Mouse (Mus musculus) CH12.LX (cell line): Measurements from ENCODE around the gene Fzd5. TPM values are rescaled to one million over a fixed set of nuclear protein-coding genes. Genes with fewer than 3 reads are reported as not detected.

Experiments
- DNase-seq: peaks from one replicate; pipeline ENCODE4 v3.0.0-alpha.2; 2013; ENCODE audit errors: extremely low read depth
- H3K27ac ChIP-seq: 2 replicates; pipeline ENCODE4 v1.5.1; 2012; ENCODE audit warnings: low read depth, mild to moderate bottlenecking, control low read depth, moderate library complexity; ENCODE audit not compliant: insufficient read depth
- H3K27me3 ChIP-seq: replicated peaks from 2 replicates; pipeline ENCODE3; 2012; ENCODE audit warnings: inconsistent platforms
- H3K36me3 ChIP-seq, 2 experiments: replicated peaks in 1 of 2; 2 replicates each; pipeline versions ENCODE3 to v1.6.1; 2012; ENCODE audit warnings: inconsistent platforms in 1 of 2, low read length in 1 of 2, mild to moderate bottlenecking in 1 of 2, mixed read lengths in 1 of 2, moderate library complexity in 1 of 2; ENCODE audit not compliant: control insufficient read depth in 1 of 2, insufficient read depth in 1 of 2
- H3K4me1 ChIP-seq, 2 experiments: 2 replicates each; pipeline ENCODE4 v1.6.1; 2012; ENCODE audit warnings: inconsistent platforms in 1 of 2, moderate library complexity in 1 of 2; ENCODE audit not compliant: insufficient read depth in 2 of 2, control insufficient read depth in 1 of 2
- H3K4me2 ChIP-seq: 2 replicates; pipeline ENCODE4 v1.6.1; 2012; ENCODE audit warnings: low read depth, mild to moderate bottlenecking, control low read depth; ENCODE audit not compliant: poor library complexity, insufficient read depth, severe bottlenecking
- H3K4me3 ChIP-seq, 3 experiments: fragments of 150-350 bp in 1 of 3; sonication (generic) in 1 of 3; replicated peaks in 1 of 3; 2 replicates each; pipeline versions ENCODE3 to v1.5.1; 2011 to 2012; ENCODE audit warnings: low read depth in 2 of 3, low read length in 2 of 3, mild to moderate bottlenecking in 2 of 3, moderate library complexity in 2 of 3, control low read depth in 1 of 3, improper control_type of control experiment in 1 of 3, inconsistent platforms in 1 of 3, mixed read lengths in 1 of 3; ENCODE audit not compliant: poor library complexity in 1 of 3
- H3K79me2 ChIP-seq: replicated peaks from 2 replicates; pipeline ENCODE4 v1.6.1; 2012; ENCODE audit warnings: mild to moderate bottlenecking, moderate library complexity; ENCODE audit not compliant: control insufficient read depth, poor library complexity, insufficient read depth, severe bottlenecking; ENCODE audit errors: extremely low read depth
- H3K9ac ChIP-seq: 2 replicates; pipeline ENCODE4 v1.6.1; 2012; ENCODE audit warnings: low read depth, mild to moderate bottlenecking, control low read depth, moderate library complexity; ENCODE audit not compliant: insufficient read depth
- H3K9me3 ChIP-seq: replicated peaks from 2 replicates; pipeline ENCODE3; 2012; ENCODE audit warnings: low read length, inconsistent platforms, mixed read lengths
- BHLHE40 ChIP-seq: IDR thresholded peaks from 2 replicates; pipeline ENCODE4 v1.6.1; 2011; ENCODE audit warnings: mild to moderate bottlenecking, low read depth, low read length, improper control_type of control experiment
- CHD2 ChIP-seq: IDR thresholded peaks from 2 replicates; pipeline ENCODE4 v1.6.1; 2011; ENCODE audit warnings: low read length, improper control_type of control experiment
- CTCF ChIP-seq, 2 experiments: IDR thresholded peaks in 1 of 2; conservative IDR thresholded peaks in 1 of 2; 2 replicates each; pipeline ENCODE4 v1.5.1; 2011 to 2012; ENCODE audit warnings: low read depth in 2 of 2, low read length in 2 of 2, improper control_type of control experiment in 1 of 2, inconsistent platforms in 1 of 2, mild to moderate bottlenecking in 1 of 2, moderate library complexity in 1 of 2
- E2F4 ChIP-seq: IDR thresholded peaks from 2 replicates; pipeline ENCODE4 v1.6.1; 2011; ENCODE audit warnings: low read depth, low read length, improper control_type of control experiment; ENCODE audit not compliant: insufficient replicate concordance
- ELF1 ChIP-seq: IDR thresholded peaks from 2 replicates; pipeline ENCODE4 v1.6.1; 2014; ENCODE audit warnings: low read depth, mild to moderate bottlenecking, inconsistent platforms, low read length, improper control_type of control experiment
- EP300 ChIP-seq: IDR thresholded peaks from 2 replicates; pipeline ENCODE4 v1.6.1; 2011; ENCODE audit warnings: low read length, improper control_type of control experiment
- ETS1 ChIP-seq: conservative IDR thresholded peaks from 2 replicates; pipeline ENCODE4 v1.6.1; 2012; ENCODE audit warnings: low read depth, mild to moderate bottlenecking, inconsistent platforms, low read length, improper control_type of control experiment, moderate library complexity
- GABPA ChIP-seq: IDR thresholded peaks from 2 replicates; pipeline ENCODE4 v1.6.1; 2012; ENCODE audit warnings: low read depth, low read length, improper control_type of control experiment, inconsistent platforms; ENCODE audit not compliant: insufficient replicate concordance
- HCFC1 ChIP-seq: IDR thresholded peaks from 2 replicates; pipeline ENCODE4 v1.6.1; 2012; ENCODE audit warnings: low read depth, mild to moderate bottlenecking, inconsistent platforms, low read length, improper control_type of control experiment
- IRF4 ChIP-seq: IDR thresholded peaks from 2 replicates; pipeline ENCODE4 v1.6.1; 2014; ENCODE audit warnings: low read depth, mild to moderate bottlenecking, inconsistent platforms, low read length, improper control_type of control experiment
- JUN ChIP-seq: IDR thresholded peaks from 2 replicates; pipeline ENCODE4 v1.6.1; 2011; ENCODE audit warnings: low read depth, mild to moderate bottlenecking, low read length, improper control_type of control experiment, moderate library complexity; ENCODE audit not compliant: insufficient read depth
- JUND ChIP-seq: conservative IDR thresholded peaks from 2 replicates; pipeline ENCODE4 v1.6.1; 2011; ENCODE audit warnings: low read depth, low read length, improper control_type of control experiment
- MAFK ChIP-seq: IDR thresholded peaks from 2 replicates; pipeline ENCODE4 v1.6.1; 2011; ENCODE audit warnings: low read length, improper control_type of control experiment; ENCODE audit not compliant: insufficient replicate concordance
- MAX ChIP-seq: IDR thresholded peaks from 2 replicates; pipeline ENCODE4 v1.6.1; 2011; ENCODE audit warnings: low read length, improper control_type of control experiment
- MAZ ChIP-seq: IDR thresholded peaks from 2 replicates; pipeline ENCODE4 v1.6.1; 2012; ENCODE audit warnings: low read depth, mild to moderate bottlenecking, inconsistent platforms, low read length, improper control_type of control experiment, moderate library complexity
- MEF2A ChIP-seq: IDR thresholded peaks from 2 replicates; pipeline ENCODE4 v1.6.1; 2014; ENCODE audit warnings: low read depth, mild to moderate bottlenecking, inconsistent platforms, low read length, improper control_type of control experiment, borderline replicate concordance
- MXI1 ChIP-seq: IDR thresholded peaks from 2 replicates; pipeline ENCODE4 v1.6.1; 2011; ENCODE audit warnings: mild to moderate bottlenecking, low read depth, low read length, improper control_type of control experiment
- MYC ChIP-seq: IDR thresholded peaks from 2 replicates; pipeline ENCODE4 v1.6.1; 2011; ENCODE audit warnings: low read depth, mild to moderate bottlenecking, improper control_type of control experiment, low read length
- RAD21 ChIP-seq: IDR thresholded peaks from 2 replicates; pipeline ENCODE4 v1.6.1; 2011; ENCODE audit warnings: low read depth, mild to moderate bottlenecking, low read length, improper control_type of control experiment, moderate library complexity
- RCOR1 ChIP-seq: conservative IDR thresholded peaks from 2 replicates; pipeline ENCODE4 v1.6.1; 2012; ENCODE audit warnings: low read depth, mild to moderate bottlenecking, inconsistent platforms, low read length, improper control_type of control experiment
- SIN3A ChIP-seq: IDR thresholded peaks from 2 replicates; pipeline ENCODE4 v1.6.1; 2012; ENCODE audit warnings: low read length, improper control_type of control experiment, inconsistent platforms
- SMC3 ChIP-seq: IDR thresholded peaks from 2 replicates; pipeline ENCODE4 v1.6.1; 2011; ENCODE audit warnings: low read depth, low read length, improper control_type of control experiment
- TBP ChIP-seq: conservative IDR thresholded peaks from 2 replicates; pipeline ENCODE4 v1.6.1; 2011; ENCODE audit warnings: low read depth, low read length, improper control_type of control experiment
- TCF12 ChIP-seq: IDR thresholded peaks from 2 replicates; pipeline ENCODE4 v1.6.1; 2014; ENCODE audit warnings: low read depth, mild to moderate bottlenecking, inconsistent platforms, low read length, improper control_type of control experiment
- USF2 ChIP-seq: conservative IDR thresholded peaks from 2 replicates; pipeline ENCODE4 v1.6.1; 2011; ENCODE audit warnings: low read depth, low read length, improper control_type of control experiment
- ZC3H11A ChIP-seq: IDR thresholded peaks from 2 replicates; pipeline ENCODE4 v1.6.1; 2012; ENCODE audit warnings: low read depth, mild to moderate bottlenecking, inconsistent platforms, low read length, improper control_type of control experiment
- ZMIZ1 ChIP-seq: IDR thresholded peaks from 2 replicates; pipeline ENCODE4 v1.6.1; 2012; ENCODE audit warnings: low read depth, mild to moderate bottlenecking, inconsistent platforms, low read length, improper control_type of control experiment
- dilution Hi-C: fragments of 300-500 bp; cut with MboI; formaldehyde crosslinking; loops from 2 replicates; pipeline ENCODE4 v1.14.3; 2020; ENCODE audit warnings: low sequenced_read_pairs; ENCODE audit not compliant: extremely low pct_unique_long_range_greater_than_20kb, extremely low pct_ligation_motif_present
- in situ Hi-C: fragments of 300-500 bp; cut with MboI; formaldehyde crosslinking; loops from 3 replicates; pipeline ENCODE4 v1.14.3; 2019; ENCODE audit warnings: low sequenced_read_pairs, low pct_ligation_motif_present, low pct_unique_long_range_greater_than_20kb, mixed read lengths
- polyA plus RNA-seq: library from polyadenylated mRNA; unstranded; fragments of >175 nt; gene quantifications from 2 replicates; pipeline ENCODE4 v1.2.1, GENCODE M21; 2012; ENCODE audit warnings: low read depth; ENCODE audit not compliant: insufficient read length
- total RNA-seq, 2 experiments: library from RNA; depleted of rRNA; stranded (reverse); fragments of 300-350 nt in 1 of 2; fragments of >200 nt in 1 of 2; gene quantifications; 2 replicates each; pipeline ENCODE4 v1.2.3; 2012 to 2014

The Fzd5 gene
- total and polyA plus RNA-seq, 3 experiments, result 0.40 to 1.1 (median 0.47) TPM

DNA sequence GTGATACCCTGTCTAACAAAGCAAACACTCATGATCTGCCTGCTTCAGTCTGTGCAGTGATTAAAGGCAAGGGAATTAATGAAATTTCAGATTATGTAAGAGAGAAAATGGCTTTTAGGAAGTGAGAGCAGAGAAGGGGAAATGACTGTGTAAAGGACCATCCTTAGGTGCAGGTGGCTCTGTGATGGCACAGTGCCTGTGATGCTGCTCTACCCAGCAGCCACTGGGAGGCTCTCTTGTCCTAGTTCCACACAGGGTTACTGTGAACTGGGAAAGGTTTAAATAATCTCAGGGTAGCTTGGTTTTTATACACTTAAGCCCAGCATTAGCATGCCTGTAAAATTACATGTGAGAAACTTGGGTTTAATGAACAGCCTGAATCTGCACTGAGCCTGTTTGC, 20.0 kb downstream of the Fzd5 start:
- Histone ChIP-seq H3K27ac (no peak overlapping the region), H3K4me3 (no peak overlapping the region), H3K27me3 (no peaks in the 10 kb centered on the region), H3K79me2 (no peaks in the 10 kb centered on the region), H3K9ac (no peak overlapping the region), H3K4me1 (peaks cover 0 to 11% of the 10 kb centered on the region in 2 experiments; a peak in 2 of 4 replicates), H3K9me3 (no peaks in the 10 kb centered on the region), H3K36me3 (peaks cover 2 to 15% of the 10 kb centered on the region in 2 experiments), H3K4me2 (no peak overlapping the region)
- peak; percentile 76 for DNase-seq
- dilution Hi-C loops (no loop called here), in situ Hi-C loops (loop anchor here (25.0 kb wide), 1 partner anchor 1055 kb away; no protein-coding TSS in a partner anchor)
- TF ChIP-seq MYC, result 0 out of 2 replicates have a peak, but pooled peaks have one; percentile 21
- TF ChIP-seq EP300, result peak; percentile 83
- TF ChIP-seq GABPA, result no peak
- TF ChIP-seq MXI1, result no peak
- TF ChIP-seq E2F4, result no peak
- TF ChIP-seq CTCF (conservative IDR thresholded peaks at IDR 0.05 in 1 of 2, IDR thresholded peaks at IDR 0.05 in 1 of 2; ENCODE audit: low read depth in 2 of 2, low read length in 2 of 2), result peak; percentile 74 to 95
- peak; percentile 100 for TF ChIP-seq RAD21
- TF ChIP-seq IRF4, result peak; percentile 89
- TF ChIP-seq ETS1, result peak; percentile 31; the same call in 1 of the 2 replicates
- 0 out of 2 replicates have a peak, but pooled peaks have one; percentile 26 for TF ChIP-seq MEF2A
- peak; percentile 10; the same call in 1 of the 2 replicates for TF ChIP-seq HCFC1
- TF ChIP-seq ZMIZ1, result no peak
- TF ChIP-seq SIN3A, result peak; percentile 26; the same call in 1 of the 2 replicates
- TF ChIP-seq MAFK, result no peak
- TF ChIP-seq TBP, result no peak
- no peak for TF ChIP-seq CHD2
- peak; percentile 59; the same call in 1 of the 2 replicates for TF ChIP-seq RCOR1
- TF ChIP-seq JUND, result peak; percentile 62; the same call in 1 of the 2 replicates
- TF ChIP-seq USF2, result no peak
- TF ChIP-seq SMC3, result peak; percentile 96
- no peak for TF ChIP-seq BHLHE40
- peak; percentile 94 for TF ChIP-seq ZC3H11A
- peak; percentile 68; the same call in 1 of the 2 replicates for TF ChIP-seq TCF12
- no peak for TF ChIP-seq MAZ
- peak; percentile 36; the same call in 1 of the 2 replicates for TF ChIP-seq ELF1
- TF ChIP-seq MAX, result 0 out of 2 replicates have a peak, but pooled peaks have one; percentile 29
- TF ChIP-seq JUN, result peak; percentile 11; the same call in 1 of the 2 replicates
